Comparison of ENCODE assay signal across 10 mouse cellular contexts in the genomic region with DNA sequence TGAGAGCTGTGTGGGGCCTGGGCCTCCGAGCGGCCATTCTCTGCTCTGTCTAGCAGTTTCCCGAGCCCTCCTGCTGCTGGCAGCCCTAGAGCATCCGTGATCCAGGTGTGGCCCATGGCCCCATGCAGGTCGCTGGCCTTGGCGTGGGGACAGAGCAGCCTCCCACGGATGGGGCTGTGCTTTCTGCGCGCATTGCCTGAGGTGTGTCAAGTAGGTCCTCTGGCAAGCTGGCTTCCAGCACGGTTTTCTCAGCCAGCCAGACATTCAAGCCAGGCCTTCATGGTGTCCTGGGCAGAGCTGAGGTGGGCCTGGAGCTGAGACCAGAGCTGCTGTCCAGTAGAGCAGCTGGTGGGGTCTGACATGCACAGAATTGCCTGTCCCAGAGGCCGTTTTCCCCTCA. TPM values are rescaled to one million over a fixed set of nuclear protein-coding genes. Genes with fewer than 3 reads are reported as not detected.
DNase-seq lines count a peak whose midpoint lies in the region; ATAC-seq and TF ChIP-seq lines count a peak whose summit lies in the region.
"Had no signal": no experiment of that assay in that cellular context is flagged by ENCODE, and none has a peak within 500 bp of the region (broad histone marks: within the 10 kb centered on the region; RNA-seq: fewer than 3 reads in every experiment).

No protein-coding gene starts in this region.

- no peak for ATAC-seq in forebrain, embryonic 16.5 days
- no peak for ATAC-seq in lung, embryonic 14.5 days (ENCODE audit: insufficient read depth)
- no peak for ATAC-seq in hindbrain, embryonic 11.5 days (ENCODE audit: low FRiP score)
- ATAC-seq in megakaryocyte-erythroid progenitor cell, adult 5-6 weeks (replicated peaks; ENCODE audit: low FRiP score, low TSS enrichment, poor library complexity, severe bottlenecking), result no peak

- peak overlapping the region; percentile 75 for H3K27ac ChIP-seq in forebrain, embryonic 10.5 days
- no peak overlapping the region for H3K27ac ChIP-seq in forebrain, embryonic 16.5 days (ENCODE audit: low read length)
- peak overlapping the region; percentile 59; the same call in 1 of the 2 replicates for H3K27ac ChIP-seq in lung, embryonic 14.5 days (ENCODE audit: low read depth)
- H3K27ac ChIP-seq in hindbrain, embryonic 11.5 days (ENCODE audit: low read depth, low read length), result peak overlapping the region; percentile 42; the same call in 1 of the 2 replicates
- H3K27ac ChIP-seq: left cerebral cortex, adult 2 months had no signal

- no peak for TF ChIP-seq CTCF in lung, embryonic 14.5 days (IDR thresholded peaks at IDR 0.05; ENCODE audit: low read depth)
- TF ChIP-seq CTCF in lung, adult 2 months (IDR thresholded peaks at IDR 0.05; ENCODE audit: insufficient read depth, low read length), result no peak

- H3K79me2 ChIP-seq in myocyte (ENCODE audit: control insufficient read depth, insufficient read depth), result peaks cover 31% of the 10 kb centered on the region

- no peak overlapping the region for H3K4me3 ChIP-seq in forebrain, embryonic 10.5 days
- no peak overlapping the region for H3K4me3 ChIP-seq in forebrain, embryonic 16.5 days (replicated peaks; ENCODE audit: low read length)
- H3K4me3 ChIP-seq in lung, embryonic 14.5 days (ENCODE audit: low read depth, low read length), result no peak overlapping the region
- no peak overlapping the region for H3K4me3 ChIP-seq in lung, adult 2 months (replicated peaks; ENCODE audit: extremely low read depth, low read depth, low read length)
- no peak overlapping the region for H3K4me3 ChIP-seq in hindbrain, embryonic 11.5 days (ENCODE audit: low read depth, low read length)
- H3K4me3 ChIP-seq in myocyte, result no peak overlapping the region
- H3K4me3 ChIP-seq: left cerebral cortex, adult 2 months; megakaryocyte, embryonic 14.5 days had no signal

- H3K4me1 ChIP-seq in forebrain, embryonic 10.5 days, result peaks cover 98% of the 10 kb centered on the region
- H3K4me1 ChIP-seq in forebrain, embryonic 16.5 days (replicated peaks; ENCODE audit: control insufficient read depth, insufficient read depth, low read length), result peaks cover 76% of the 10 kb centered on the region
- peaks cover 72% of the 10 kb centered on the region for H3K4me1 ChIP-seq in lung, embryonic 14.5 days (ENCODE audit: insufficient read depth)
- H3K4me1 ChIP-seq in lung, adult 2 months (ENCODE audit: control insufficient read depth, insufficient read depth, low read length), result peaks cover 48% of the 10 kb centered on the region
- H3K4me1 ChIP-seq in hindbrain, embryonic 11.5 days (replicated peaks; ENCODE audit: control insufficient read depth, insufficient read depth, low read length), result peaks cover 45% of the 10 kb centered on the region

- no peaks in the 10 kb centered on the region for H3K9me3 ChIP-seq in forebrain, embryonic 10.5 days
- no peaks in the 10 kb centered on the region for H3K9me3 ChIP-seq in forebrain, embryonic 16.5 days (ENCODE audit: control insufficient read depth, low read length)
- no peaks in the 10 kb centered on the region for H3K9me3 ChIP-seq in lung, embryonic 14.5 days (ENCODE audit: low read depth, low read length)
- no peaks in the 10 kb centered on the region for H3K9me3 ChIP-seq in hindbrain, embryonic 11.5 days (ENCODE audit: control insufficient read depth, low read length)
- H3K9me3 ChIP-seq: megakaryocyte, embryonic 14.5 days had no signal

- no peak overlapping the region for H3K4me2 ChIP-seq in forebrain, embryonic 16.5 days (ENCODE audit: low read length)
- no peak overlapping the region for H3K4me2 ChIP-seq in lung, embryonic 14.5 days
- 0 out of 2 replicates have a peak overlapping the region, but pooled peaks have one; percentile 11 for H3K4me2 ChIP-seq in hindbrain, embryonic 11.5 days (replicated peaks; ENCODE audit: low read depth, low read length)
- H3K4me2 ChIP-seq in myocyte (ENCODE audit: low read depth), result peak overlapping the region; percentile 73

- 76% methylated on average over 11 of the region's 11 CpGs for WGBS in forebrain, embryonic 10.5 days
- WGBS in forebrain, embryonic 16.5 days, result 66% methylated on average over 11 of the region's 11 CpGs
- 61% methylated on average over 11 of the region's 11 CpGs for WGBS in lung, embryonic 14.5 days
- WGBS in lung, adult 2 months, result 67% methylated on average over 11 of the region's 11 CpGs
- 50% methylated on average over 11 of the region's 11 CpGs for WGBS in hindbrain, embryonic 11.5 days

- peaks cover 63% of the 10 kb centered on the region for H3K36me3 ChIP-seq in forebrain, embryonic 10.5 days (replicated peaks)
- no peaks in the 10 kb centered on the region for H3K36me3 ChIP-seq in forebrain, embryonic 16.5 days (ENCODE audit: control insufficient read depth, insufficient read depth)
- 0 out of 2 replicates have a peak, but pooled peaks cover 4% of the 10 kb centered on the region for H3K36me3 ChIP-seq in lung, embryonic 14.5 days (ENCODE audit: insufficient read depth)
- no peaks in the 10 kb centered on the region for H3K36me3 ChIP-seq in hindbrain, embryonic 11.5 days (ENCODE audit: control insufficient read depth, insufficient read depth, low read length)
- no peaks in the 10 kb centered on the region for H3K36me3 ChIP-seq in myocyte (ENCODE audit: control insufficient read depth, insufficient read depth)

- H3K9ac ChIP-seq in forebrain, embryonic 16.5 days (replicated peaks; ENCODE audit: low read depth, low read length), result no peak overlapping the region
- no peak overlapping the region; the same call in 1 of the 2 replicates for H3K9ac ChIP-seq in lung, embryonic 14.5 days
- peak overlapping the region; percentile 19; the same call in 1 of the 2 replicates for H3K9ac ChIP-seq in hindbrain, embryonic 11.5 days (ENCODE audit: low read depth, low read length)

- DNase-seq in forebrain, embryonic 10.5 days (ENCODE audit: extremely low spot score, low spot score), result no peak
- DNase-seq in lung, embryonic 14.5 days, result peak; percentile 5
- DNase-seq in lung, adult 2 months, result no peak
- DNase-seq in hindbrain, embryonic 11.5 days (ENCODE audit: low spot score), result no peak
- DNase-seq in kidney, postnatal 36 days, result no peak

- no peak overlapping the region for H3ac ChIP-seq in myocyte (ENCODE audit: control insufficient read depth, insufficient read length)

- TF ChIP-seq POLR2A in lung, adult 2 months (IDR thresholded peaks at IDR 0.05; ENCODE audit: borderline replicate concordance, extremely low read depth, low read depth, low read length), result no peak
- no peak for TF ChIP-seq POLR2A in myocyte (IDR thresholded peaks at IDR 0.05; ENCODE audit: insufficient read length, low read depth)

- no peaks in the 10 kb centered on the region for H3K27me3 ChIP-seq in forebrain, embryonic 10.5 days (ENCODE audit: poor library complexity, severe bottlenecking)
- no peaks in the 10 kb centered on the region for H3K27me3 ChIP-seq in forebrain, embryonic 16.5 days (replicated peaks; ENCODE audit: control insufficient read depth, insufficient read depth, low read length)
- no peaks in the 10 kb centered on the region for H3K27me3 ChIP-seq in lung, embryonic 14.5 days (ENCODE audit: insufficient read depth, low read length)
- H3K27me3 ChIP-seq in hindbrain, embryonic 11.5 days (ENCODE audit: control insufficient read depth, insufficient read depth, low read length), result no peaks in the 10 kb centered on the region
- no peaks in the 10 kb centered on the region for H3K27me3 ChIP-seq in myocyte (ENCODE audit: control insufficient read depth, insufficient read depth, insufficient read length)

TF ChIP-seq in myocyte, 11 proteins besides CTCF, POLR2A, EP300 and RAD21:
- peak in 1 of 3 experiments; percentile 4 for TF ChIP-seq MYOG (IDR thresholded peaks at IDR 0.05; ENCODE audit: control insufficient read depth in 1 of 3, insufficient read depth in 1 of 3, insufficient read length in 2 of 3, low read depth in 2 of 3)
- no peak for TF ChIP-seq TCF3 (IDR thresholded peaks at IDR 0.05; ENCODE audit: insufficient read length, low read depth)

RNA-seq across cellular contexts. Expression of gene Bahcc1, which starts 21.7 kb away (rescaled TPM):
- polyA plus RNA-seq in forebrain, embryonic 10.5 days (2016; fragmentation: Nextera tagmentation; extraction: Ambion mirVana), result 13.7 and 16.1 TPM in 2 replicates
- polyA plus RNA-seq in forebrain, embryonic 16.5 days (2015; fragmentation: Nextera tagmentation; extraction: Ambion mirVana), result 14.5 and 14.8 TPM in 2 replicates
- polyA plus RNA-seq in lung, embryonic 14.5 days (2014; fragmentation: Nextera tagmentation; extraction: Ambion mirVana), result 14.3 and 15.6 TPM in 2 replicates
- 10.8 and 12.4 TPM in 2 replicates for polyA plus RNA-seq in lung, adult 2 months (2012; rRNA removed)
- polyA plus RNA-seq in hindbrain, embryonic 11.5 days (2014; fragmentation: Nextera tagmentation; extraction: Ambion mirVana), result 18.1 and 23.1 TPM in 2 replicates
- polyA plus RNA-seq in myocyte (2012; fragmentation: generic; extraction: Trizol), result 6.3 TPM
- 25.6 and 30.1 TPM in 2 replicates for total RNA-seq in megakaryocyte-erythroid progenitor cell, adult 5-6 weeks (2014; fragmentation: Nextera tagmentation)
- 6.7 and 7.0 TPM in 2 replicates for total RNA-seq in megakaryocyte-erythroid progenitor cell, adult 5-6 weeks (2017)

Comparison
In these comparisons a context has a peak if more than half of its experiments do, and no peak if none do; other contexts are left out.
1. H3K4me2 ChIP-seq: peak in hindbrain, embryonic 11.5 days (single experiment) and myocyte (single experiment); none in forebrain, embryonic 16.5 days (single experiment) and lung, embryonic 14.5 days (single experiment).